Mouse (Mus musculus): ENCODE measurements around the gene Dhx40. TPM values are rescaled to one million over a fixed set of nuclear protein-coding genes. Genes with fewer than 3 reads are reported as not detected.
"Not testable (repeated sequence)": the region's sequence is repeated elsewhere in the genome, so short reads cannot be mapped to it uniquely, and the experiment has no call there.

Dhx40 gene
- polyA plus RNA-seq, 1 experiment, result 6.3 TPM

- no peaks in the 10 kb centered on the region for H3K36me3 ChIP-seq (ENCODE audit: control insufficient read depth, insufficient read depth)
- no peaks in the 10 kb centered on the region for H3K27me3 ChIP-seq (ENCODE audit: control insufficient read depth, insufficient read depth, insufficient read length)
- no peak for TF ChIP-seq CEBPB (IDR thresholded peaks at IDR 0.05; ENCODE audit: low read depth)
- TF ChIP-seq USF1 (IDR thresholded peaks at IDR 0.05; ENCODE audit: low read depth), result no peak
- TF ChIP-seq CTCF (IDR thresholded peaks at IDR 0.05; ENCODE audit: control insufficient read depth, insufficient read depth, insufficient read length), result no peak
- no peak for TF ChIP-seq MYOG (IDR thresholded peaks at IDR 0.05; ENCODE audit: control insufficient read depth, extremely low read depth, insufficient read length)
- TF ChIP-seq MAX (IDR thresholded peaks at IDR 0.05), result no peak
- no peak overlapping the region for H3ac ChIP-seq (ENCODE audit: control insufficient read depth, insufficient read length, low read depth)
- no peak overlapping the region for H3K4me3 ChIP-seq (ENCODE audit: insufficient read depth, poor library complexity, severe bottlenecking)
- peaks cover 10% of the 10 kb centered on the region for H3K79me2 ChIP-seq (ENCODE audit: control insufficient read depth, insufficient read depth)
- H3K79me3 ChIP-seq (ENCODE audit: low read depth), result no peaks in the 10 kb centered on the region
Observed at GRCm38 (mm10) chr11:86811326-86811630, 3.7 kb upstream of the Dhx40 start.

GRCm38 (mm10) chr11:86810572-86811325, 3.2 kb upstream of the Dhx40 start:
- Histone ChIP-seq H3K27me3 (ENCODE audit: control insufficient read depth, insufficient read depth, insufficient read length) (no peaks in the 10 kb centered on the region), H3K79me2 (ENCODE audit: control insufficient read depth, insufficient read depth) (peaks cover 11% of the 10 kb centered on the region), H3ac (ENCODE audit: control insufficient read depth, insufficient read length, low read depth) (no peak overlapping the region), H3K79me3 (ENCODE audit: low read depth) (no peaks in the 10 kb centered on the region), H3K4me3 (ENCODE audit: insufficient read depth, poor library complexity, severe bottlenecking) (no peak overlapping the region), H3K36me3 (ENCODE audit: control insufficient read depth, insufficient read depth) (no peaks in the 10 kb centered on the region)
- TF ChIP-seq MYOG (IDR thresholded peaks at IDR 0.05; ENCODE audit: control insufficient read depth, extremely low read depth, insufficient read length) (no peak), MYOD1 (IDR thresholded peaks at IDR 0.05; ENCODE audit: control insufficient read depth, insufficient read length, low read depth) (no peak), MAX (IDR thresholded peaks at IDR 0.05) (no peak), CEBPB (IDR thresholded peaks at IDR 0.05; ENCODE audit: low read depth) (no peak), CTCF (IDR thresholded peaks at IDR 0.05; ENCODE audit: control insufficient read depth, insufficient read depth, insufficient read length) (no peak), FOSL1 (IDR thresholded peaks at IDR 0.05; ENCODE audit: insufficient read depth, low read length, poor library complexity, severe bottlenecking) (no peak), USF1 (IDR thresholded peaks at IDR 0.05; ENCODE audit: low read depth) (no peak)

- Histone ChIP-seq H3K79me2 (ENCODE audit: control insufficient read depth, insufficient read depth) (peaks cover 11% of the 10 kb centered on the region), H3K36me3 (ENCODE audit: control insufficient read depth, insufficient read depth) (no peaks in the 10 kb centered on the region), H3K4me3 (ENCODE audit: insufficient read depth, poor library complexity, severe bottlenecking) (no peak overlapping the region), H3K27me3 (ENCODE audit: control insufficient read depth, insufficient read depth, insufficient read length) (no peaks in the 10 kb centered on the region), H3K79me3 (ENCODE audit: low read depth) (no peaks in the 10 kb centered on the region), H3ac (ENCODE audit: control insufficient read depth, insufficient read length, low read depth) (no peak overlapping the region)
- TF ChIP-seq CTCF (IDR thresholded peaks at IDR 0.05; ENCODE audit: control insufficient read depth, insufficient read depth, insufficient read length) (no peak), MYOD1 (IDR thresholded peaks at IDR 0.05; ENCODE audit: control insufficient read depth, insufficient read length, low read depth) (no peak), FOSL1 (IDR thresholded peaks at IDR 0.05; ENCODE audit: insufficient read depth, low read length, poor library complexity, severe bottlenecking) (no peak), MAX (IDR thresholded peaks at IDR 0.05) (no peak), USF1 (IDR thresholded peaks at IDR 0.05; ENCODE audit: low read depth) (no peak), CEBPB (IDR thresholded peaks at IDR 0.05; ENCODE audit: low read depth) (no peak), MYOG (IDR thresholded peaks at IDR 0.05; ENCODE audit: control insufficient read depth, extremely low read depth, insufficient read length) (no peak)
Observed at GRCm38 (mm10) chr11:86809828-86810227, 2.3 kb upstream of the Dhx40 start.

GRCm38 (mm10) chr11:86807001-86807477, 507 bp downstream of the Dhx40 start:
- Histone ChIP-seq H3K79me3 (ENCODE audit: low read depth) (no peaks in the 10 kb centered on the region), H3K79me2 (ENCODE audit: control insufficient read depth, insufficient read depth) (peaks cover 11% of the 10 kb centered on the region), H3K27me3 (ENCODE audit: control insufficient read depth, insufficient read depth, insufficient read length) (no peaks in the 10 kb centered on the region), H3ac (ENCODE audit: control insufficient read depth, insufficient read length, low read depth) (peak overlapping the region; percentile 64), H3K36me3 (ENCODE audit: control insufficient read depth, insufficient read depth) (peaks cover 13% of the 10 kb centered on the region), H3K4me3 (ENCODE audit: insufficient read depth, poor library complexity, severe bottlenecking) (peak overlapping the region; percentile 95)
- TF ChIP-seq MYOG (IDR thresholded peaks at IDR 0.05; ENCODE audit: control insufficient read depth, extremely low read depth, insufficient read length), result no peak
- TF ChIP-seq USF1 (IDR thresholded peaks at IDR 0.05; ENCODE audit: low read depth), result no peak
- TF ChIP-seq MAX (IDR thresholded peaks at IDR 0.05), result no peak
- TF ChIP-seq MYOD1 (IDR thresholded peaks at IDR 0.05; ENCODE audit: control insufficient read depth, insufficient read length, low read depth), result no peak
- TF ChIP-seq CEBPB (IDR thresholded peaks at IDR 0.05; ENCODE audit: low read depth), result no peak
- no peak for TF ChIP-seq CTCF (IDR thresholded peaks at IDR 0.05; ENCODE audit: control insufficient read depth, insufficient read depth, insufficient read length)
- TF ChIP-seq FOSL1 (IDR thresholded peaks at IDR 0.05; ENCODE audit: insufficient read depth, low read length, poor library complexity, severe bottlenecking), result no peak

- no peak overlapping the region for H3K4me3 ChIP-seq (ENCODE audit: insufficient read depth, poor library complexity, severe bottlenecking)
- no peaks in the 10 kb centered on the region for H3K79me3 ChIP-seq (ENCODE audit: low read depth)
- H3K36me3 ChIP-seq (ENCODE audit: control insufficient read depth, insufficient read depth), result peaks cover 28% of the 10 kb centered on the region
- H3ac ChIP-seq (ENCODE audit: control insufficient read depth, insufficient read length, low read depth), result no peak overlapping the region
- H3K79me2 ChIP-seq (ENCODE audit: control insufficient read depth, insufficient read depth), result no peaks in the 10 kb centered on the region
- TF ChIP-seq FOSL1 (IDR thresholded peaks at IDR 0.05; ENCODE audit: insufficient read depth, low read length, poor library complexity, severe bottlenecking) (no peak), USF1 (IDR thresholded peaks at IDR 0.05; ENCODE audit: low read depth) (no peak), MYOD1 (IDR thresholded peaks at IDR 0.05; ENCODE audit: control insufficient read depth, insufficient read length, low read depth) (no peak)
- no peaks in the 10 kb centered on the region for H3K27me3 ChIP-seq (ENCODE audit: control insufficient read depth, insufficient read depth, insufficient read length)
Observed at GRCm38 (mm10) chr11:86794161-86794560, 13.4 kb downstream of the Dhx40 start.

GRCm38 (mm10) chr11:86787436-86787835, 20.1 kb downstream of the Dhx40 start:
- not testable (repeated sequence) for H3ac ChIP-seq (ENCODE audit: control insufficient read depth, insufficient read length, low read depth); H3K4me3 ChIP-seq (ENCODE audit: insufficient read depth, poor library complexity, severe bottlenecking); H3K79me3 ChIP-seq (ENCODE audit: low read depth); H3K27me3 ChIP-seq (ENCODE audit: control insufficient read depth, insufficient read depth, insufficient read length); H3K79me2 ChIP-seq (ENCODE audit: control insufficient read depth, insufficient read depth)
- H3K36me3 ChIP-seq (ENCODE audit: control insufficient read depth, insufficient read depth), result peaks cover 35% of the 10 kb centered on the region

Data from C2C12 (cell line).